Mouse (Mus musculus) macrophage (primary cell): ENCODE results near the gene Tcaf3. TPM values are rescaled to one million over a fixed set of nuclear protein-coding genes. Genes with fewer than 3 reads are reported as not detected.

Source experiments
- H3K27ac ChIP-seq: fragments of 350-480 bp; formaldehyde crosslinking; 2 replicates; pipeline ENCODE4 v1.9.0; 2021
- H3K36me3 ChIP-seq: fragments of 350-480 bp; formaldehyde crosslinking; 2 replicates; pipeline ENCODE4 v1.9.0; 2021; ENCODE audit errors: inconsistent target
- H3K4me3 ChIP-seq: fragments of 350-480 bp; formaldehyde crosslinking; 2 replicates; pipeline ENCODE4 v1.9.0; 2021; ENCODE audit errors: inconsistent target
- H3K79me2 ChIP-seq: fragments of 350-480 bp; formaldehyde crosslinking; 2 replicates; pipeline ENCODE4 v1.9.0; 2021; ENCODE audit errors: inconsistent target
- WGBS: methylation state at CpG from one replicate; pipeline ENCODE4 v1.1.7; 2026; ENCODE audit warnings: inconsistent platforms; ENCODE audit not compliant: missing documents; 5-methylcytosine and 5-hydroxymethylcytosine counted together
- polyA plus RNA-seq: library from polyadenylated mRNA; stranded (reverse); fragments of 250-400 nt; gene quantifications from 3 replicates; pipeline ENCODE4 v1.2.4, GENCODE M21; 2018; ENCODE audit warnings: inconsistent platforms
- total RNA-seq, 78 experiments: library from RNA; depleted of rRNA; stranded (reverse); fragments of 250-400 nt; gene quantifications; 1 replicate in 9 of 78; 2 replicates in 24 of 78; 3 replicates in 43 of 78; 4 replicates in 2 of 78; pipeline ENCODE4 v1.2.4; 2018; ENCODE audit warnings: inconsistent platforms in 56 of 78

Gene Tcaf3
- not detected for total RNA-seq (2018; cell fraction: chromatin; rRNA removed)
- total RNA-seq (2018; cell fraction: cytosol; rRNA removed): not detected
- total RNA-seq (2018; cell fraction: nucleus; rRNA removed): not detected
- polyA plus RNA-seq: not detected in 3 replicates

- no peak within 1 kb of the TSS for H3K27ac ChIP-seq
- no peak within 1 kb of the TSS for H3K4me3 ChIP-seq
- WGBS: 84% methylated on average over 4 of the region's 4 CpGs
- H3K36me3 ChIP-seq: no peaks in the 10 kb centered on the region
- no peaks in the 10 kb centered on the region for H3K79me2 ChIP-seq
Observed at GRCm38 (mm10) chr6:42597592-42597991, at the start of gene Tcaf3. Gene Tcaf3 (minus strand): TSS chr6:42597692.

- no peak within 1 kb of the TSS for H3K4me3 ChIP-seq
- 2% methylated on average over 23 of the region's 23 CpGs for whole genome bisulfite sequencing
- H3K27ac ChIP-seq: no peak within 1 kb of the TSS
- no peaks in the 10 kb centered on the region for H3K36me3 ChIP-seq
- no peaks in the 10 kb centered on the region for H3K79me2 ChIP-seq
Observed at GRCm38 (mm10) chr6:42644912-42645549, 47.5 kb upstream of the Tcaf3 start, which contains the start of gene Tcaf2. Gene Tcaf2 (minus strand): TSS chr6:42645254.

- Histone ChIP-seq H3K79me2 (no peaks in the 10 kb centered on the region), H3K4me3 (no peak overlapping the region), H3K27ac (no peak overlapping the region), H3K36me3 (no peaks in the 10 kb centered on the region)
- 66% methylated on average over 5 of the region's 5 CpGs for WGBS
Observed at GRCm38 (mm10) chr6:42634393-42634792, 36.9 kb upstream of the Tcaf3 start.

- H3K79me2 ChIP-seq: no peaks in the 10 kb centered on the region
- WGBS: 79% methylated on average over 4 of the region's 4 CpGs
- H3K27ac ChIP-seq: no peak overlapping the region
- H3K4me3 ChIP-seq: no peak overlapping the region
- no peaks in the 10 kb centered on the region for H3K36me3 ChIP-seq
Observed at GRCm38 (mm10) chr6:42631395-42631794, 33.9 kb upstream of the Tcaf3 start.

GRCm38 (mm10) chr6:42616904-42617303 lies 19.4 kb upstream of the Tcaf3 start:
- Histone ChIP-seq H3K36me3 (no peaks in the 10 kb centered on the region), H3K79me2 (no peaks in the 10 kb centered on the region), H3K4me3 (no peak overlapping the region), H3K27ac (no peak overlapping the region)
- WGBS: 94% methylated on average over 2 of the region's 2 CpGs

GRCm38 (mm10) chr6:42612218-42612617 lies 14.7 kb upstream of the Tcaf3 start:
- Histone ChIP-seq H3K79me2 (no peaks in the 10 kb centered on the region), H3K36me3 (no peaks in the 10 kb centered on the region), H3K27ac (no peak overlapping the region), H3K4me3 (no peak overlapping the region)

GRCm38 (mm10) chr6:42610954-42611522 lies 13.5 kb upstream of the Tcaf3 start:
- H3K36me3 ChIP-seq: no peaks in the 10 kb centered on the region
- no peak overlapping the region for H3K4me3 ChIP-seq
- 84% methylated on average over 4 of the region's 4 CpGs for WGBS
- H3K79me2 ChIP-seq: no peaks in the 10 kb centered on the region
- no peak overlapping the region for H3K27ac ChIP-seq

- WGBS: 88% methylated on average over 17 of the region's 17 CpGs
- Histone ChIP-seq H3K79me2 (no peaks in the 10 kb centered on the region), H3K27ac (no peak overlapping the region)
Observed at GRCm38 (mm10) chr6:42593138-42593882, 4.2 kb downstream of the Tcaf3 start.

DNA sequence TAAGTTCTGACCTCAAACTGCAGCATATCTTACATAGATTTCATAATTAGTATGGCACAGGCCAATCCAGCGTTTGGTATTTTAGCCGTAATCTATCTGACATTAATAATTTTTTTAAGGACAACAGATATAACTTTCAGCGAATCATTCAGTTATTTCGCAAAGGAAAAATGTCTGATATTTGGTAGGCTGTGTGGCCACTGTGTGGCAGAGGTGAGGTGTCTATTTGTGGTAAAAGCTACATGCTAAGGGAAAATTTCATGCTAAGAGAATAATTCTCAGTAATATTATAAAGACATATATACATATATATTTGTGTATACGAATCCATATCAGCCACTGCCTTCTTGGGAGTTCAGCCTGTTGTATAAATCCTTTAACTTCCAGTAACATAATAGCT lies 10.9 kb downstream of the Tcaf3 start:
- no peak overlapping the region for H3K27ac ChIP-seq
- no peaks in the 10 kb centered on the region for H3K36me3 ChIP-seq
- H3K79me2 ChIP-seq: no peaks in the 10 kb centered on the region
- no peak overlapping the region for H3K4me3 ChIP-seq
- WGBS: 82% methylated on average over 5 of the region's 5 CpGs

More at GRCm38 (mm10) chr6:42593138-42593882, 4.2 kb downstream of the Tcaf3 start:
- Histone ChIP-seq H3K4me3 (no peak overlapping the region), H3K36me3 (no peaks in the 10 kb centered on the region)

- Histone ChIP-seq H3K4me3 (no peak overlapping the region), H3K36me3 (no peaks in the 10 kb centered on the region), H3K79me2 (no peaks in the 10 kb centered on the region), H3K27ac (no peak overlapping the region)
- WGBS: 0% methylated on average over 7 of the region's 7 CpGs
Observed at GRCm38 (mm10) chr6:42583488-42583872, 14.0 kb downstream of the Tcaf3 start.

GRCm38 (mm10) chr6:42582741-42583487 lies 14.6 kb downstream of the Tcaf3 start:
- H3K79me2 ChIP-seq: no peaks in the 10 kb centered on the region
- no peak overlapping the region for H3K27ac ChIP-seq
- H3K4me3 ChIP-seq: no peak overlapping the region
- 68% methylated on average over 9 of the region's 9 CpGs for WGBS
- H3K36me3 ChIP-seq: no peaks in the 10 kb centered on the region

DNA sequence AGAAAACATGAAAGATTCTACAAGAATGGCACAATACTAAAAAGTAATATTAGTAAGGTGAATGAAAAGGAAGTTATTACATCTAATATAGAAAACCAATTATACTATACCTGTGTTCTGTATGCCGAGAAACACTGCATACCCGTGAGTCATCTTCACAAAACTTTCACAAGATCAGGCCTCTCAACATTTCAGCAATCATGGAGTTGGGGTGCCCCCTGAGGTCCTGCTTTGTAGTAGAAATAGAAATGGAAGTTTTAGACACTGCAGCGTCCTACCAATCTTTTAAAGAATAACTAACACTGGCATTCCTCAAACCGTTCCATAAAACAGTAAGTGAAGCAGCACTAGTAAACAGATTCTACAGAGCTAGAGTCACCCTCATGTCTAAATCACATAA lies 18.8 kb downstream of the Tcaf3 start:
- H3K79me2 ChIP-seq: no peaks in the 10 kb centered on the region
- H3K27ac ChIP-seq: no peak overlapping the region
- 57% methylated on average over 4 of the region's 4 CpGs for WGBS
- H3K36me3 ChIP-seq: no peaks in the 10 kb centered on the region
- no peak overlapping the region for H3K4me3 ChIP-seq

GRCm38 (mm10) chr6:42577433-42577832 lies 20.1 kb downstream of the Tcaf3 start:
- H3K4me3 ChIP-seq: no peak overlapping the region
- WGBS: 93% methylated on average over 2 of the region's 2 CpGs
- H3K79me2 ChIP-seq: no peaks in the 10 kb centered on the region
- H3K27ac ChIP-seq: no peak overlapping the region
- H3K36me3 ChIP-seq: no peaks in the 10 kb centered on the region

DNA sequence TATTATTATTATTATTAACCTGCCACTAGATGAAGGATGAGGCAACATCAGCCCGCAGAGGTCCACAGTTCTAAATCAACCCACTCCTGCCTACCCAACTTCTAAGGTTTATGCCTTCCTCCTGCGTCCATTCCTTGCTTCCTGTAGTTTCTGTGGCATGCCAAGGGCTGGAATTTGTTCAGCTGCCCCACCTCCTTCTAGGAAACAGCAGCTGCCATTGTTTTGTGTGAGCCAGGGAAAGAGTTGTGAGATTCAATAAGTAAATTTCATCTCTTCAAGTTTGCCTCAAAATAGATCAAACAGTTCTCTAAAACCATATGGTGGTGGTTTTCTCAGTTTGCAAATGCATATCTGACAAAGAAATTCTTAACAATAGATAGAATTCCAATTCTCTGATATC lies 29.3 kb downstream of the Tcaf3 start:
- H3K36me3 ChIP-seq: no peaks in the 10 kb centered on the region
- WGBS: 76% methylated on average over 2 of the region's 2 CpGs
- H3K4me3 ChIP-seq: no peak overlapping the region
- H3K79me2 ChIP-seq: no peaks in the 10 kb centered on the region
- no peak overlapping the region for H3K27ac ChIP-seq
